Mouse (Mus musculus): ENCODE results near the gene Lrch1. TPM values are rescaled to one million over a fixed set of nuclear protein-coding genes. Genes with fewer than 3 reads are reported as not detected.
A peak's percentile ranks its signal among the peaks of the same experiment; 100 is the strongest.

Lrch1 gene
- polyA plus RNA-seq, 1 experiment: 8.4 TPM

DNA sequence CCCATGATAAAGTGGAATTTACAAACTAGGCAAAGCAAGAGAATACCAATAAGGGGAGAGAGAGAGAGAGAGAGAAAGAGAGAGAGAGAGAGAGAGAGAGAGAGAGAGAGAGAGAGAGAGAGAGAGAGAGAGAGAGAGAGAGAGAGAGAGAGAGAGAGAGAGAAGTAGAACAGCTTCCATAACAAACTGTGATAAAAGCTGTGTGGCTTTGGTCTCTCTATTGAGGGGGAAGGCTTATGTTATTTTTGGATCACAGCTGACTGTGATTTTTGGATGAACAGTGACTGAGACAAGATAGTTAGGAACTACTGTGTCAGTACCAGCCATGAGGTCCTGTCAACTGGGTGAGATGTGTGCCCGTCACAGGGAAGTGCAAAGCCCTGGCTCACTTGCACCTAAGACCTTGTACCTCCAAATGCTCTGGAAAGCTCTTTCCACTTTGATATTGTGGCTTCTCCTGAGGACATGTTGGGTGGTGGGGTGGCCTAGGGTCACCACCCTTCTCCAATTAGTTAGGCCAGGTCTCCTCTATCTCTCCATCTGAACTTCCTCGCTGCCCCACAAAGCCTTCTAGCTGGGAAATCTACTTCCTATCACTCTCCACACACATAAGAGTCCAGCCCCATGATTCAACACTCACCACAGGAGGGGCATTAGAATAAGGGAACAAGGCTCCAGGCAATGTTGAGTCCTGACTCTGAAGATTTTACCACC is 79.3 kb downstream of the Lrch1 start:
- Histone ChIP-seq H3K4me1 (ENCODE audit: control insufficient read depth, insufficient read depth, low read length) (peaks cover 23% of the 10 kb centered on the region), H3K27me3 (replicated peaks; ENCODE audit: control insufficient read depth, insufficient read depth, low read length) (no peaks in the 10 kb centered on the region), H3K27ac (ENCODE audit: insufficient read depth, low read depth, low read length) (no peak overlapping the region), H3K4me3 (ENCODE audit: insufficient read depth, low read depth, low read length) (no peak overlapping the region), H3K36me3 (ENCODE audit: control insufficient read depth, insufficient read depth, low read length) (no peaks in the 10 kb centered on the region)
- 79% methylated on average over 2 of the region's 2 CpGs for WGBS
- no peak for DNase-seq
- TF ChIP-seq CTCF (conservative IDR thresholded peaks at IDR 0.05; ENCODE audit: insufficient read depth, insufficient read length, low read depth, low read length): no peak
- TF ChIP-seq POLR2A (IDR thresholded peaks at IDR 0.05; ENCODE audit: low read depth, low read length): no peak

DNA sequence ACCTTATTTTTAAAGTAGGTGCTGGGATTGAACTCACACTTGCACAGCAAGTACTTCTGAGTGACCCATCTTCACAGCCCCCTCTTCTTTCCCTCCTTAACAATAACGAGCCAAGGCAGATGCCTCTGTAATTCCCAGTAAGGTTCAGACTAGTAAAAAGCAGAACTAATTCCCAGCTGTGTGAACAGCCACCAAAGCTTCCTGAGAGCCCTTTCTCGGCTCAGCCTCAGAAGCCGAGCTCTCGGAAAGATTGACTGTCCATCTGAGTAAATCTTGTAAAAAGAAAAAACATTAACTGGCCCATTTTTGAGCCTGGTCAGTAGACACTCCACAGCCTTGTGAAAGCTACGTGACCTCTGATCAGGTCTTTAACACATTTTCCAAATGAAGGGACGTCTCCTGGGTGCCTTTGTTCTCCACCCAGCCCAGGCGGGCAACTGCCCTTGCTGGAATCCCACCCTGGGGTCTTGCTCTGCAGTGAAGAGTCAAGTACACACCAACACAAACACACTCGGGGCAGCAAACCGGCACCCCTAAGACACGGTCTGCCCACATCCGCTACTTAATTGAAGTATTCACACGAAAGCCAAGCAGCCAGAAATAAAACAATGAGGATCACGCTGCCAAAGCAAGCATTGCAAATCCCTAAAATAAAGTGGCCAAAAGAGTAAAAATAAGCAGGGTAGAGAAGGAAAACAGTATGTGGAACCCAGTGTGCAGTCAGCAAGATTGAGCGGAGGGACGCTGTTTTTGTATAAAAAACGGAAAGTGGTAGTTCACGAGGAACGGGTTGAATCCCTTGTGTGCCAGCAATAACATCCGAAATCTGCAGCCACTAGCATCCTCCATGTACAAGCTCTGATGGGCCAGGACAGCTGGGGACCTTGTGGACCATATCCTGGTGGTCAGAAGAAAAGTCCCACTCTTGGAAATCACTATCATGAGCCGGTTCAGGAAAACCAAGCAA is 80.3 kb downstream of the Lrch1 start:
- Histone ChIP-seq H3K4me1 (ENCODE audit: control insufficient read depth, insufficient read depth, low read length) (peaks cover 20% of the 10 kb centered on the region), H3K27me3 (replicated peaks; ENCODE audit: control insufficient read depth, insufficient read depth, low read length) (no peaks in the 10 kb centered on the region), H3K4me3 (ENCODE audit: insufficient read depth, low read depth, low read length) (peak overlapping the region; percentile 10), H3K36me3 (ENCODE audit: control insufficient read depth, insufficient read depth, low read length) (no peaks in the 10 kb centered on the region), H3K27ac (ENCODE audit: insufficient read depth, low read depth, low read length) (peak overlapping the region; percentile 9)
- TF ChIP-seq POLR2A (IDR thresholded peaks at IDR 0.05; ENCODE audit: low read depth, low read length): no peak
- TF ChIP-seq CTCF (conservative IDR thresholded peaks at IDR 0.05; ENCODE audit: insufficient read depth, insufficient read length, low read depth, low read length): no peak
- 46% methylated on average over 20 of the region's 20 CpGs for WGBS
- DNase-seq: peak; percentile 43

DNA sequence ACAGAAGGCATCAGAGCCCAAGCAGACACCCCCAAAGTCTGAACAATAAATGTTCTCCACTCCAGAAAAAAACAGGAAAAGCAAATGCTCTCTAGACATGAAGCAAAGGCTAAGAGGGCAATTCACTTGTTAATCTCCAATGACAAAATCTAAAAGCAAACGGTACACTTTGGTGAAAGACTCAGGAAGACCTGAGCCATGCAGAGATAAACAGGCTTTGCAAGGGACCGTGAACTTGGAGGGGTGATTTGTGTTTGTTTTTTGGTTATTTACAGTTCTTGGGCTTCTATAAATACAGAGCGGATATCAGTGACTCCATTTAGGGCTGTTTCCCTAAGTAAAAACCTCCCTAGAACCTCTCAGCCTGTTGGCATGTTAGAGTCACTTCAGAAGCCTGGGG is 81.9 kb downstream of the Lrch1 start:
- H3K36me3 ChIP-seq (ENCODE audit: control insufficient read depth, insufficient read depth, low read length): no peaks in the 10 kb centered on the region
- DNase-seq: no peak
- H3K4me1 ChIP-seq (ENCODE audit: control insufficient read depth, insufficient read depth, low read length): peaks cover 20% of the 10 kb centered on the region
- no peaks in the 10 kb centered on the region for H3K27me3 ChIP-seq (replicated peaks; ENCODE audit: control insufficient read depth, insufficient read depth, low read length)
- 42% methylated on average over 3 of the region's 3 CpGs for WGBS
- no peak for TF ChIP-seq POLR2A (IDR thresholded peaks at IDR 0.05; ENCODE audit: low read depth, low read length)
- no peak for TF ChIP-seq CTCF (conservative IDR thresholded peaks at IDR 0.05; ENCODE audit: insufficient read depth, insufficient read length, low read depth, low read length)
- no peak overlapping the region for H3K27ac ChIP-seq (ENCODE audit: insufficient read depth, low read depth, low read length)
- H3K4me3 ChIP-seq (ENCODE audit: insufficient read depth, low read depth, low read length): no peak overlapping the region

DNA sequence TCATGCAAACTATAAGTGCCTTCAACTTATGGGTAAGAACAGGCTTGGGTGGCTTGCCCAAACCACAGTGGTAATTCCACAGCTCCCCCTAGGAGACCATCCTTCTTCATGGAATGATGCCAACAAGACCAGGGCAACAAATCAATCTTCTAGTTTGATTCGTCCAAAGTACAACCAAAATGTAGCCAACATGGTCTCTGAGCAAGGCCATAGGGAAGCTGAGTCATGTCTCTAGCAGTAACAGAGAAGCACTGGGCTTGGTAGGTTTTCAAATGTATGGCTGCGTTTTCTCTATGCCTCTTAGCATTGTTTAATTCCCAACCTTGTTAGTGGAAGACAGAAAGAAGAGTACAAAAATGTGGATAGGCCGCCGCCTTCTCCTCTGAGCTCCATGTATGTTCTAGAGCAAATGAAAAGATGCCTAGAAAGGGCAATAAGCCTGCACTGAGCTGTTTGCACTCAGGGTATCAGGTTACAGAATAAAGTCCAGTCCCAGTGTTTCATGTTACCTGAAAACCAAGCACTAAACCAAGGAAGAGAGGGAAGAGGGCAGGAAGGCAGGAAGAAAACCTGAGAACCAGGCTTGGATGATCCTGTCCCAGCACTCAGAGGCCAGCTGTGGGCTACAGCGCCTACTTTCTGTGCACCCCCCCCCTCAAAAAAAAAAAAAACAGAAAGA is 82.7 kb downstream of the Lrch1 start:
- DNase-seq: peak; percentile 38
- peak overlapping the region; percentile 47 for H3K27ac ChIP-seq (ENCODE audit: insufficient read depth, low read depth, low read length)
- no peaks in the 10 kb centered on the region for H3K36me3 ChIP-seq (ENCODE audit: control insufficient read depth, insufficient read depth, low read length)
- no peak overlapping the region for H3K4me3 ChIP-seq (ENCODE audit: insufficient read depth, low read depth, low read length)
- no peaks in the 10 kb centered on the region for H3K27me3 ChIP-seq (replicated peaks; ENCODE audit: control insufficient read depth, insufficient read depth, low read length)
- 54% methylated on average over 5 of the region's 5 CpGs for WGBS
- peaks cover 20% of the 10 kb centered on the region for H3K4me1 ChIP-seq (ENCODE audit: control insufficient read depth, insufficient read depth, low read length)
- TF ChIP-seq CTCF (conservative IDR thresholded peaks at IDR 0.05; ENCODE audit: insufficient read depth, insufficient read length, low read depth, low read length) (no peak), POLR2A (IDR thresholded peaks at IDR 0.05; ENCODE audit: low read depth, low read length) (no peak)

DNA sequence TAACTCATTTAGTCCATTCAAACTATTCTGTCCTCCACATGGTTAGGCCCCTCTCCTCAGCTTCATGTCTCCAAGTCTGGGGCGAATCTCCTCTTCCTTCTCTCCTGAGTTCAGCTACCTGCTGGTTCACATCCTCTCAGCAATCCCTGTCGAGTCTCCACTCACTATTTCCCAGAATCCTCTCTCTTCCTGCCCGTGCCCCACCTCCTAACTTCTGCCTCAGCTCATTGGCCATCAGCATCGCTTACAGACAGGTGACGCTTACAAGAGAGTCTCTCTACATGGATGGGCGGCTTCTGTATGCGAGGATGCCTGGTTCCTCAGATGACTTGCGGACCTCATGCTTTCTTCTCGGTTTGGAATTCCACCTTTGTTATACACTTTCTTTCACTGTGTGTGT is 86.2 kb downstream of the Lrch1 start:
- Histone ChIP-seq H3K27ac (ENCODE audit: insufficient read depth, low read depth, low read length) (no peak overlapping the region), H3K27me3 (replicated peaks; ENCODE audit: control insufficient read depth, insufficient read depth, low read length) (no peaks in the 10 kb centered on the region), H3K4me3 (ENCODE audit: insufficient read depth, low read depth, low read length) (no peak overlapping the region), H3K4me1 (ENCODE audit: control insufficient read depth, insufficient read depth, low read length) (peaks cover 15% of the 10 kb centered on the region), H3K36me3 (ENCODE audit: control insufficient read depth, insufficient read depth, low read length) (no peaks in the 10 kb centered on the region)
- no peak for DNase-seq
- TF ChIP-seq CTCF (conservative IDR thresholded peaks at IDR 0.05; ENCODE audit: insufficient read depth, insufficient read length, low read depth, low read length) (no peak), POLR2A (IDR thresholded peaks at IDR 0.05; ENCODE audit: low read depth, low read length) (no peak)
- WGBS: 80% methylated on average over 9 of the region's 9 CpGs

DNA sequence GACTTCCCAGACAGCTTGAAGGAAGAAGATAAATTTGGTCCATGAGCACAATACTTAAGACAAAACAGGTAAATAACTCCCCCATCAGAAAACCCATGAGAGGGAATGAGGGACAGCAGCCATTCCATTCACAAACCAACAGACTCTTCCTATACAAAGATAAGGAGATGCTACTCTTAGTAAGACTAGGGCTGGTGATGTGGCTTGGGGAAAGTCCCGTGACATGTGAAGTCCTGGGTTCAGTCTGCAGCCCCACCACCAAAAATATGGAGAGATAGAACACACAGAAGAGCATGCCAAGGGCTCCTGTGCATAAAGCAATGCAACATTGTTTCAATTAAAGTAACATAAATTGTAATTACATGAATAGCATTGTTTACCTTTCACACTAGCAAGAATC is 88.5 kb downstream of the Lrch1 start:
- Histone ChIP-seq H3K27me3 (replicated peaks; ENCODE audit: control insufficient read depth, insufficient read depth, low read length) (no peaks in the 10 kb centered on the region), H3K4me1 (ENCODE audit: control insufficient read depth, insufficient read depth, low read length) (no peaks in the 10 kb centered on the region), H3K36me3 (ENCODE audit: control insufficient read depth, insufficient read depth, low read length) (no peaks in the 10 kb centered on the region; the same call in 1 of the 2 replicates), H3K27ac (ENCODE audit: insufficient read depth, low read depth, low read length) (no peak overlapping the region), H3K4me3 (ENCODE audit: insufficient read depth, low read depth, low read length) (no peak overlapping the region)
- no peak for DNase-seq
- WGBS: 100% methylated on average over 1 of the region's 1 CpGs
- no peak for TF ChIP-seq CTCF (conservative IDR thresholded peaks at IDR 0.05; ENCODE audit: insufficient read depth, insufficient read length, low read depth, low read length)
- no peak for TF ChIP-seq POLR2A (IDR thresholded peaks at IDR 0.05; ENCODE audit: low read depth, low read length)
